Mouse (Mus musculus) embryonic facial prominence, embryonic 11.5 days (tissue): ENCODE results near the gene Zfp112. TPM values are rescaled to one million over a fixed set of nuclear protein-coding genes. Genes with fewer than 3 reads are reported as not detected.

ENCODE experiments used
- ATAC-seq: fragments of 200-750 bp; cut with Nextera tagmentation; replicated peaks from 2 replicates; pipeline ENCODE4 v1.8.0; 2017; ENCODE audit warnings: low read depth; ENCODE audit not compliant: insufficient number of reproducible peaks, low FRiP score, low TSS enrichment
- DNase-seq: peaks from one replicate; pipeline ENCODE4 v3.0.0-alpha.2; 2015; ENCODE audit warnings: low spot score
- H3K27ac ChIP-seq: fragments of 300-500 bp; sonication (generic); replicated peaks from 2 replicates; pipeline ENCODE4 v1.5.1; 2014; ENCODE audit warnings: mild to moderate bottlenecking, low read depth, low read length, control low read depth
- H3K27me3 ChIP-seq: fragments of 300-500 bp; sonication (generic); 2 replicates; pipeline ENCODE4 v1.6.1; 2014; ENCODE audit warnings: mild to moderate bottlenecking, low read length, moderate library complexity, mixed read lengths; ENCODE audit not compliant: control insufficient read depth, insufficient read depth
- H3K36me3 ChIP-seq: fragments of 300-500 bp; sonication (generic); replicated peaks from 2 replicates; pipeline ENCODE4 v1.6.1; 2014; ENCODE audit warnings: low read depth, mild to moderate bottlenecking, low read length, moderate library complexity, mixed read lengths; ENCODE audit not compliant: control insufficient read depth, insufficient read depth
- H3K4me1 ChIP-seq: fragments of 300-500 bp; sonication (generic); 2 replicates; pipeline ENCODE4 v1.6.1; 2014; ENCODE audit warnings: low read length, mixed read lengths; ENCODE audit not compliant: control insufficient read depth, insufficient read depth
- H3K4me2 ChIP-seq: fragments of 300-500 bp; sonication (generic); 2 replicates; pipeline ENCODE4 v1.6.1; 2014; ENCODE audit warnings: low read depth, mild to moderate bottlenecking, control low read depth, low read length, moderate library complexity
- H3K4me3 ChIP-seq: fragments of 300-500 bp; sonication (generic); 2 replicates; pipeline ENCODE4 v1.5.1; 2014; ENCODE audit warnings: low read depth, low read length, control low read depth
- H3K9ac ChIP-seq: fragments of 300-500 bp; sonication (generic); replicated peaks from 2 replicates; pipeline ENCODE4 v1.6.1; 2014; ENCODE audit warnings: mild to moderate bottlenecking, control low read depth, low read length
- H3K9me3 ChIP-seq: fragments of 300-500 bp; sonication (generic); replicated peaks from 2 replicates; pipeline ENCODE4 v1.6.1; 2016; ENCODE audit warnings: mild to moderate bottlenecking, low read length, inconsistent platforms, mixed read lengths; ENCODE audit not compliant: control insufficient read depth
- WGBS: fragments of 180-500 bp; shearing (Covaris S2); extraction: QIAGEN DNeasy Blood & Tissue Kit; methylation state at CpG from one replicate; pipeline ENCODE4 v1.1.7; 2014; 5-methylcytosine and 5-hydroxymethylcytosine counted together
- polyA plus RNA-seq: library from polyadenylated mRNA; unstranded; fragments of >200 nt; fragmentation: Nextera tagmentation; extraction: Ambion mirVana; gene quantifications from 2 replicates; pipeline ENCODE4 v1.2.1, GENCODE M21; 2014

The Zfp112 gene
- polyA plus RNA-seq, 1 experiment from 2014 or later: 4.3 TPM

DNA sequence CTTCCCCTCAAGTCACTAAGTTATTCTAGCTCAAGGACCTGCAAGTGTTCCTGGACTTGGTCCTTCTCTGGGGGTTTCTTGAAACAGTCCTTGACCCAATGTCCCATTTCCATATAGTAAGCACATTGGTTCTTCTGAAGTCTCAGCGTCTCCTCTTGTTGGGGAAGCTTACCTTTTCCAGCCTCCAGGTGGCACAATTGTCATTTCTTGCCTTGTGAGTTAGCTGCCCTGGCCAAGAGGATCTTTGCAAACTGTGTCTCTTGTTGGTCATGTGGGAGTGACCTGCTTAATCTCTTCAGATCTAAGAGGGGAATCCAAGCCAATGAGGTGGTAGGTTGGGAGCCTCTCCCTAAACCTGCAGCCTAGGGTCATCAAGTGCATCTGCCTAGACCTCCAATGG lies 41.2 kb downstream of the Zfp112 start:
- ATAC-seq: no peak
- Histone ChIP-seq H3K9me3 (no peaks in the 10 kb centered on the region), H3K27me3 (no peaks in the 10 kb centered on the region), H3K36me3 (no peaks in the 10 kb centered on the region), H3K9ac (no peak overlapping the region), H3K4me2 (no peak overlapping the region), H3K27ac (no peak overlapping the region), H3K4me3 (no peak overlapping the region), H3K4me1 (no peaks in the 10 kb centered on the region)
- WGBS: 14% methylated on average over 1 of the region's 1 CpGs
- DNase-seq: peak; percentile 39

DNA sequence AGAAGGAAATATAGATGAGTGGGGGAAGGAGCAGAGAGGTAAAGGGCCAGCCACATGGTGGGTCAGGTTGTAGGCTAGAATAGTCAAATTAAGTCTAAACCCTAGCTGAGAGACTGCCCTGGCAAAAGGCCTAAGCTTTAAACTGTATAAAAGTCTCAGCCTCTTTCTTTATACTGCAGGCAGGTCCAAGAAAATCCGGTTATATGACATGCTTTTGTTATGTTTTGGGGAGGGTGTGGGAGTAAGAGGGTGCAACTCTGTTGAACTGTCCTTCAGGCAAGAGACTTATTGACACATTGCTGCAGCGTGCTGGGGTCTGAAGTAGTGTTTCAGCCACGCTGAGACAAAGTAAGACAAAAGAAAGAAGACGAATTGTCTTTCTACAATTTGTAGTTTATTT lies 60.1 kb downstream of the Zfp112 start:
- Histone ChIP-seq H3K27ac (no peak overlapping the region), H3K4me3 (no peak overlapping the region), H3K9ac (no peak overlapping the region), H3K9me3 (no peaks in the 10 kb centered on the region), H3K36me3 (no peaks in the 10 kb centered on the region), H3K4me1 (no peaks in the 10 kb centered on the region), H3K27me3 (no peaks in the 10 kb centered on the region), H3K4me2 (no peak overlapping the region)
- ATAC-seq: no peak
- 71% methylated on average over 4 of the region's 4 CpGs for WGBS
- no peak for DNase-seq

DNA sequence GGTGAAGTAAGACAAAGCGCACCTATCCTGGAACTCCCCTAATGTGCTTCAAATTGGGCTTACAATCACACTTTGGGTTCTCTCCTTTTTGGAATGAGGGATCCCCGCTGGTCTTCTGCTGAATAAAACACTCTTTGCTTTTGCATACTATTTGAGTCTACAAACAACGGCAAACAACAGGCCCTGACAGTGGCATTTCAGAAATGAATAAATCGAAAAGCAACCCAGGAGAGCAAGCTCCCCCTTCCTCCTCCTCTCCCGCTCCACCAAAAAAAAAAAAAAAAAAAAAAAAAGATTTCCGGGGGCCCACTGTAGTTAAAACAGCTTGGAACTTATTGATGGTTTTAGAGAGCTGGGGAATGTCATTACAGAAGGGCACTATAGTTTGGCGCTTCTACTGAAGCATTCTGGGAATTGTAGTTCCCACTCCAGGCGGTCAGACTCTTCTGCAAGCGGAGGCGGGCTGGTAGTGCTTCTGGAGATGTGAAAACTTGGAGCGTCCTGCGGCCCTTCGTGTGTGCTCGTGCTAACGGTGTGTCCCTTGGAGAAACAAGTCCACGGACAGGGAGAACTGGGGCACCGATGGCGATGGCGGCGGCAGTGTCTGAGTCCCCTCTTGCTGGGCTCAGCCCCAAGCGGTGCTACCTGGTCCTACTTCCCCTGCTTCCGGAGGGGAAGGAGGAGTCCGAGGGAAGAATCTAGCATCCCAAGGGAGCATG lies 62.7 kb downstream of the Zfp112 start, which contains the start of gene Zfp114:
Gene Zfp114 (plus strand): TSS at position 443 of the 719 bp plus-strand sequence.
- no peaks in the 10 kb centered on the region for H3K27me3 ChIP-seq
- peak within 1 kb of the TSS; percentile 45 for H3K4me2 ChIP-seq
- peak; percentile 89 for ATAC-seq
- peak within 1 kb of the TSS; percentile 55 for H3K4me3 ChIP-seq
- peak within 1 kb of the TSS; percentile 79 for H3K9ac ChIP-seq
- H3K4me1 ChIP-seq: no peaks in the 10 kb centered on the region
- H3K9me3 ChIP-seq: no peaks in the 10 kb centered on the region
- H3K27ac ChIP-seq: no peak within 1 kb of the TSS
- peak; percentile 87 for DNase-seq
- 16% methylated on average over 23 of the region's 23 CpGs for WGBS
- H3K36me3 ChIP-seq: no peaks in the 10 kb centered on the region

DNA sequence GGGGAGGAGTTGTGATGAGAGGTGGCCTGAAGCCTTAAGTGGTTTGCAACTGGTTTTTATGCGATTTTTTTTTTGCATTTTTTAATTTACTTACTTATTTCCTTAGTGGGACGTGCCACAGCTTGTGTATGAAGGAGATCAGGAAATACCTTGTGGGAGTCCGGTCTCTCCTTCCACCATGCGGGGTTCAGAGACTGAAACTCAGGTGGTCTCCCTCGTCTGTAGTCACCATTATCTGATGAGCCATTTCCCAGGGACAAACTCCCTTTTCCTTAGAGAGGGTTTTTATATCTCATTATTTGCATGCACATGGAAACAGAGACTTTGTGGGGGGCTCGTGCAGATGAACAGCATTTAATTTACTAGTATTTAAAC lies 63.2 kb downstream of the Zfp112 start:
- no peaks in the 10 kb centered on the region for H3K4me1 ChIP-seq
- H3K27ac ChIP-seq: no peak overlapping the region
- H3K36me3 ChIP-seq: no peaks in the 10 kb centered on the region
- H3K9ac ChIP-seq: peak overlapping the region; percentile 79
- H3K27me3 ChIP-seq: no peaks in the 10 kb centered on the region
- no peaks in the 10 kb centered on the region for H3K9me3 ChIP-seq
- 61% methylated on average over 6 of the region's 6 CpGs for WGBS
- ATAC-seq: peak; percentile 30; the same call in 1 of the 2 replicates
- peak overlapping the region; percentile 55 for H3K4me3 ChIP-seq
- peak overlapping the region; percentile 45 for H3K4me2 ChIP-seq
- DNase-seq: no peak

Other genes with a start within 250 kb of the Zfp112 start
- gene Vmn1r177, start 245.9 kb upstream of the Zfp112 start, polyA plus RNA-seq: not detected in 2 replicates
- gene Vmn1r178, start 220.3 kb upstream of the Zfp112 start, polyA plus RNA-seq: not detected in 2 replicates
- not detected in 2 replicates for gene Vmn1r179, start 185.3 kb upstream of the Zfp112 start, polyA plus RNA-seq
- not detected in 2 replicates for gene Vmn1r180, start 161.7 kb upstream of the Zfp112 start, polyA plus RNA-seq
- not detected in 2 replicates for gene Vmn1r181, start 137.7 kb upstream of the Zfp112 start, polyA plus RNA-seq
- not detected in 2 replicates for gene V1rd19, start 110.6 kb upstream of the Zfp112 start, polyA plus RNA-seq
- gene Vmn1r183, start 59.1 kb upstream of the Zfp112 start, polyA plus RNA-seq: not detected in 2 replicates
- 32.5 and 32.7 TPM in 2 replicates for gene Zfp180, start 30.4 kb upstream of the Zfp112 start, polyA plus RNA-seq
- gene Zfp235, start 21.9 kb downstream of the Zfp112 start, polyA plus RNA-seq: 16.7 and 17.3 TPM in 2 replicates
- 3.7 TPM in 2 replicates for gene Zfp114, start 62.7 kb downstream of the Zfp112 start, polyA plus RNA-seq
- gene Zfp111, start 99.1 kb downstream of the Zfp112 start, polyA plus RNA-seq: 12.2 and 13.8 TPM in 2 replicates
- 5.1 and 5.7 TPM in 2 replicates for gene Zfp109, start 125.2 kb downstream of the Zfp112 start, polyA plus RNA-seq
- 3.8 and 4.0 TPM in 2 replicates for gene Zfp108, start 142.5 kb downstream of the Zfp112 start, polyA plus RNA-seq
- gene Zfp93, start 158.1 kb downstream of the Zfp112 start, polyA plus RNA-seq: 9.8 and 11.7 TPM in 2 replicates
- gene Zfp61, start 188.9 kb downstream of the Zfp112 start, polyA plus RNA-seq: 48.0 and 58.8 TPM in 2 replicates
- 10.7 and 15.2 TPM in 2 replicates for gene Zfp94, start 204.4 kb downstream of the Zfp112 start, polyA plus RNA-seq
- not detected in 2 replicates for gene Tescl, start 221.6 kb downstream of the Zfp112 start, polyA plus RNA-seq
- not detected in 2 replicates for gene Lypd5, start 236.9 kb downstream of the Zfp112 start, polyA plus RNA-seq